Mouse (Mus musculus): ENCODE results near the gene Ahdc1.

Gene Ahdc1

GRCm38 (mm10) chr4:133011028-133011820 lies at the start of gene Ahdc1:
Ahdc1 (plus strand) TSS chr4:133011260.
- peak; percentile 90 to 92 for DNase-seq

- no peak for DNase-seq
These were observed 49.2 kb upstream of the Ahdc1 start for GRCm38 (mm10) chr4:132961866-132962265.

- no peak for DNase-seq
These were observed 48.4 kb upstream of the Ahdc1 start for GRCm38 (mm10) chr4:132962628-132963027.

GRCm38 (mm10) chr4:132963436-132963835 lies 47.6 kb upstream of the Ahdc1 start:
- DNase-seq, result no peak

GRCm38 (mm10) chr4:132964064-132964463 lies 47.0 kb upstream of the Ahdc1 start:
- no peak for DNase-seq

- no peak for DNase-seq
These were observed 46.6 kb upstream of the Ahdc1 start for GRCm38 (mm10) chr4:132964473-132964872.

- DNase-seq, result no peak
These were observed 42.7 kb upstream of the Ahdc1 start for GRCm38 (mm10) chr4:132968105-132968938.

- DNase-seq, result no peak
These were observed 39.5 kb upstream of the Ahdc1 start for GRCm38 (mm10) chr4:132971601-132972000.

- peak; percentile 50 to 73 for DNase-seq
These were observed 39.0 kb upstream of the Ahdc1 start for GRCm38 (mm10) chr4:132972101-132972500.

GRCm38 (mm10) chr4:132972556-132972955 lies 38.5 kb upstream of the Ahdc1 start:
- no peak for DNase-seq

- no peak for DNase-seq
These were observed 37.9 kb upstream of the Ahdc1 start for GRCm38 (mm10) chr4:132973186-132973585.

- DNase-seq, result peak; percentile 68 to 83
These were observed 37.2 kb upstream of the Ahdc1 start, which contains the start of gene Fgr for GRCm38 (mm10) chr4:132973814-132974398. Fgr (plus strand) TSS chr4:132974095.

- peak; percentile 39 to 51 for DNase-seq
These were observed 36.2 kb upstream of the Ahdc1 start for GRCm38 (mm10) chr4:132974904-132975303.

- peak in 1 of 2 experiments; percentile 44 for DNase-seq
These were observed 35.3 kb upstream of the Ahdc1 start for GRCm38 (mm10) chr4:132975791-132976190.

GRCm38 (mm10) chr4:132976729-132977128 lies 34.3 kb upstream of the Ahdc1 start:
- peak; percentile 34 to 52 for DNase-seq

- peak; percentile 77 to 89 for DNase-seq
These were observed 33.5 kb upstream of the Ahdc1 start for GRCm38 (mm10) chr4:132977597-132977996.

- DNase-seq, result no peak
These were observed 31.9 kb upstream of the Ahdc1 start for GRCm38 (mm10) chr4:132979186-132979585.

- DNase-seq, result peak in 1 of 2 experiments; percentile 63
These were observed 29.4 kb upstream of the Ahdc1 start for GRCm38 (mm10) chr4:132981621-132982020.

- no peak for DNase-seq
These were observed 28.1 kb upstream of the Ahdc1 start for GRCm38 (mm10) chr4:132982999-132983398.

- peak in 1 of 2 experiments; percentile 55 for DNase-seq
These were observed 27.2 kb upstream of the Ahdc1 start for GRCm38 (mm10) chr4:132983664-132984512.

- DNase-seq, result no peak
These were observed 22.3 kb upstream of the Ahdc1 start for GRCm38 (mm10) chr4:132988581-132989355.

Data from thymus, adult 18-20 months (tissue).